Mouse (Mus musculus) midbrain, embryonic 14.5 days (tissue): ENCODE results near the gene Sco2. TPM values are rescaled to one million over a fixed set of nuclear protein-coding genes. Genes with fewer than 3 reads are reported as not detected.
A peak's percentile ranks its signal among the peaks of the same experiment; 100 is the strongest.

Source experiments
- ATAC-seq: fragments of 200-750 bp; cut with Nextera tagmentation; 2 replicates; pipeline ENCODE4 v1.8.0; 2017; ENCODE audit warnings: moderate number of reproducible peaks, moderate library complexity; ENCODE audit not compliant: low FRiP score, low TSS enrichment
- DNase-seq: peaks from one replicate; pipeline ENCODE4 v3.0.0-alpha.2; 2015
- H3K27ac ChIP-seq: fragments of 300-500 bp; sonication (generic); replicated peaks from 2 replicates; pipeline ENCODE4 v1.5.1; 2014; ENCODE audit warnings: mild to moderate bottlenecking, low read depth, low read length, moderate library complexity
- H3K27me3 ChIP-seq: fragments of 300-500 bp; sonication (generic); 2 replicates; pipeline ENCODE4 v1.6.1; 2014; ENCODE audit warnings: low read length, control low read depth, mixed read lengths; ENCODE audit not compliant: control insufficient read depth, insufficient read depth
- H3K36me3 ChIP-seq: fragments of 300-500 bp; sonication (generic); 2 replicates; pipeline ENCODE4 v1.6.1; 2014; ENCODE audit warnings: low read length, control low read depth; ENCODE audit not compliant: control insufficient read depth, insufficient read depth
- H3K4me1 ChIP-seq: fragments of 300-500 bp; sonication (generic); 2 replicates; pipeline ENCODE4 v1.6.1; 2014; ENCODE audit warnings: mild to moderate bottlenecking, antibody characterized with exemption, low read length, control low read depth; ENCODE audit not compliant: control insufficient read depth, insufficient read depth
- H3K4me2 ChIP-seq: fragments of 300-500 bp; sonication (generic); 2 replicates; pipeline ENCODE4 v1.6.1; 2014; ENCODE audit warnings: mild to moderate bottlenecking, low read length, moderate library complexity
- H3K4me3 ChIP-seq: fragments of 300-500 bp; sonication (generic); replicated peaks from 2 replicates; pipeline ENCODE4 v1.5.1; 2014; ENCODE audit warnings: low read depth, low read length
- H3K9ac ChIP-seq: fragments of 300-500 bp; sonication (generic); replicated peaks from 2 replicates; pipeline ENCODE4 v1.6.1; 2014; ENCODE audit warnings: mild to moderate bottlenecking, low read length, moderate library complexity
- H3K9me3 ChIP-seq: fragments of 300-500 bp; sonication (generic); 2 replicates; pipeline ENCODE4 v1.6.1; 2016; ENCODE audit warnings: low read length, control low read depth, mixed read lengths; ENCODE audit not compliant: control insufficient read depth
- WGBS: fragments of 180-500 bp; shearing (Covaris S2); extraction: QIAGEN DNeasy Blood & Tissue Kit; methylation state at CpG from one replicate; pipeline ENCODE4 v1.1.7; 2014; 5-methylcytosine and 5-hydroxymethylcytosine counted together
- polyA plus RNA-seq: library from polyadenylated mRNA; unstranded; fragments of >200 nt; fragmentation: Nextera tagmentation; extraction: Ambion mirVana; gene quantifications from 2 replicates; pipeline ENCODE4 v1.2.1, GENCODE M21; 2014

Sco2 gene
- polyA plus RNA-seq, 1 experiment from 2014 or later = 12.2 TPM

GRCm38 (mm10) chr15:89323656-89324055, 50.0 kb downstream of the Sco2 start:
- H3K9me3 ChIP-seq = no peaks in the 10 kb centered on the region
- 89% methylated on average over 4 of the region's 4 CpGs for WGBS
- no peak for DNase-seq
- ATAC-seq = no peak
- no peak overlapping the region for H3K27ac ChIP-seq
- no peak overlapping the region for H3K9ac ChIP-seq
- H3K4me3 ChIP-seq = no peak overlapping the region
- H3K4me2 ChIP-seq = no peak overlapping the region
- no peaks in the 10 kb centered on the region for H3K27me3 ChIP-seq
- H3K36me3 ChIP-seq = no peaks in the 10 kb centered on the region
- H3K4me1 ChIP-seq = no peaks in the 10 kb centered on the region

- WGBS = 7% methylated on average over 26 of the region's 26 CpGs
Measured at GRCm38 (mm10) chr15:89322670-89323522, 50.8 kb downstream of the Sco2 start, which contains the start of gene Adm2. Gene Adm2, plus strand, starts transcription at chr15:89322720.

More at GRCm38 (mm10) chr15:89322670-89323522, 50.8 kb downstream of the Sco2 start, which contains the start of gene Adm2:
- Histone ChIP-seq H3K4me1 (no peaks in the 10 kb centered on the region), H3K9me3 (no peaks in the 10 kb centered on the region), H3K27ac (no peak within 1 kb of the TSS), H3K36me3 (no peaks in the 10 kb centered on the region), H3K4me3 (no peak within 1 kb of the TSS), H3K27me3 (no peaks in the 10 kb centered on the region), H3K4me2 (peak within 1 kb of the TSS; percentile 23; the same call in 1 of the 2 replicates), H3K9ac (no peak within 1 kb of the TSS)
- ATAC-seq (no peak), DNase-seq (no peak)

Other genes with a start within 250 kb of the Sco2 start
- 18.2 and 20.3 TPM in 2 replicates for gene Hdac10, start 245.1 kb downstream of the Sco2 start, polyA plus RNA-seq
- gene Mapk12, start 233.1 kb downstream of the Sco2 start, polyA plus RNA-seq = 4.1 and 4.6 TPM in 2 replicates
- gene Mapk11, start 224.2 kb downstream of the Sco2 start, polyA plus RNA-seq = 23.7 and 27.9 TPM in 2 replicates
- 86.4 and 107 TPM in 2 replicates for gene Plxnb2, start 193.1 kb downstream of the Sco2 start, polyA plus RNA-seq
- gene Dennd6b, start 177.3 kb downstream of the Sco2 start, polyA plus RNA-seq = 85.2 and 117 TPM in 2 replicates
- gene Ppp6r2, start 162.3 kb downstream of the Sco2 start, polyA plus RNA-seq = 88.6 and 90.0 TPM in 2 replicates
- gene Sbf1, start 58.5 kb downstream of the Sco2 start, polyA plus RNA-seq = 103 and 109 TPM in 2 replicates
- not detected in 2 replicates for gene Adm2, start 51.1 kb downstream of the Sco2 start, polyA plus RNA-seq
- gene Miox, start 39.4 kb downstream of the Sco2 start, polyA plus RNA-seq = not detected in 2 replicates
- 18.3 and 23.9 TPM in 2 replicates for gene Lmf2, start 18.2 kb downstream of the Sco2 start, polyA plus RNA-seq
- gene Ncaph2, start 18.1 kb downstream of the Sco2 start, polyA plus RNA-seq = 106 and 111 TPM in 2 replicates
- gene Tymp, start 3.2 kb upstream of the Sco2 start, polyA plus RNA-seq = 2.7 and 3.0 TPM in 2 replicates
- 0.74 and 0.82 TPM in 2 replicates for gene Odf3b, start 5.4 kb upstream of the Sco2 start, polyA plus RNA-seq
- 0.08 TPM in 1 of 2 replicates, not detected in the other for gene Klhdc7b, start 11.1 kb upstream of the Sco2 start, polyA plus RNA-seq
- not detected in 2 replicates for gene Syce3, start 36.7 kb upstream of the Sco2 start, polyA plus RNA-seq
- 0.97 and 1.5 TPM in 2 replicates for gene Cpt1b, start 52.0 kb upstream of the Sco2 start, polyA plus RNA-seq
- gene C730034F03Rik, start 55.7 kb upstream of the Sco2 start, polyA plus RNA-seq = 3.5 and 4.6 TPM in 2 replicates
- gene Gm44502, start 55.9 kb upstream of the Sco2 start, polyA plus RNA-seq = not detected in 2 replicates
- 76.3 and 84.0 TPM in 2 replicates for gene Chkb, start 56.1 kb upstream of the Sco2 start, polyA plus RNA-seq
- 57.6 and 61.6 TPM in 2 replicates for gene Mapk8ip2, start 80.1 kb upstream of the Sco2 start, polyA plus RNA-seq
- 16.0 and 21.7 TPM in 2 replicates for gene Arsa, start 103.6 kb upstream of the Sco2 start, polyA plus RNA-seq
- gene Shank3, start 125.8 kb upstream of the Sco2 start, polyA plus RNA-seq = 9.9 and 11.5 TPM in 2 replicates
- gene Acr, start 194.5 kb upstream of the Sco2 start, polyA plus RNA-seq = 2.1 and 2.3 TPM in 2 replicates
- 82.6 and 88.4 TPM in 2 replicates for gene Rabl2, start 218.1 kb upstream of the Sco2 start, polyA plus RNA-seq